Mouse (Mus musculus) hematopoietic stem cell, adult 5-6 weeks (primary cell): ENCODE measurements at regions not wholly inside any gene's neighbourhood (a gene's known extent, or its start where the extent isn't known, plus 50 kb on each side); places are given as distances from the start of the nearest gene placed in this dataset.

Source experiments
- ATAC-seq, 2 experiments: fragments of 125-278 bp in 1 of 2; replicated peaks in 1 of 2; 2 replicates each; pipeline ENCODE4 v1.8.0; 2016 to 2017; ENCODE audit warnings: inconsistent platforms in 2 of 2, mild to moderate bottlenecking in 2 of 2, moderate number of reproducible peaks in 2 of 2, low read depth in 1 of 2, moderate TSS enrichment in 1 of 2; ENCODE audit not compliant: low FRiP score in 2 of 2, poor library complexity in 2 of 2, severe bottlenecking in 2 of 2, insufficient read depth in 1 of 2, low TSS enrichment in 1 of 2

GRCm38 (mm10) chr3:37874346-37874745 lies 150.1 kb upstream of the Gm5148 start:
- ATAC-seq = no peak

- ATAC-seq = no peak
Measured at GRCm38 (mm10) chr3:37872329-37872728, 148.0 kb upstream of the Gm5148 start.

- no peak for ATAC-seq
Measured at GRCm38 (mm10) chr3:37871076-37871475, 146.8 kb upstream of the Gm5148 start.

- ATAC-seq = no peak
Measured at GRCm38 (mm10) chr3:37868454-37868853, 144.2 kb upstream of the Gm5148 start.

GRCm38 (mm10) chr3:37862756-37863155 lies 138.5 kb upstream of the Gm5148 start:
- no peak for ATAC-seq

- ATAC-seq = no peak
Measured at GRCm38 (mm10) chr3:37860715-37861461, 136.6 kb upstream of the Gm5148 start.

GRCm38 (mm10) chr3:37860034-37860714 lies 135.9 kb upstream of the Gm5148 start:
- 0 out of 4 replicates have a peak, but pooled peaks of 1 of the 2 experiments have one; percentile 17 for ATAC-seq

- no peak for ATAC-seq
Measured at GRCm38 (mm10) chr3:37858624-37859302, 134.5 kb upstream of the Gm5148 start.

GRCm38 (mm10) chr3:37846191-37847003 lies 122.1 kb upstream of the Gm5148 start:
- ATAC-seq = 0 out of 4 replicates have a peak, but pooled peaks of 1 of the 2 experiments have one; percentile 14

- no peak for ATAC-seq
Measured at GRCm38 (mm10) chr3:37845313-37846023, 121.2 kb upstream of the Gm5148 start.

- ATAC-seq = no peak
Measured at GRCm38 (mm10) chr3:37844731-37845312, 120.5 kb upstream of the Gm5148 start.

GRCm38 (mm10) chr3:37842289-37842688 lies 118.0 kb upstream of the Gm5148 start:
- no peak for ATAC-seq

GRCm38 (mm10) chr3:37838896-37839295 lies 114.6 kb upstream of the Gm5148 start:
- ATAC-seq = no peak

- no peak for ATAC-seq
Measured at GRCm38 (mm10) chr3:37836749-37837148, 112.5 kb upstream of the Gm5148 start.

GRCm38 (mm10) chr3:37835687-37836086 lies 111.4 kb upstream of the Gm5148 start:
- no peak for ATAC-seq

- ATAC-seq = no peak
Measured at GRCm38 (mm10) chr3:37835135-37835534, 110.8 kb upstream of the Gm5148 start.

- ATAC-seq = no peak
Measured at GRCm38 (mm10) chr3:37834626-37835025, 110.3 kb upstream of the Gm5148 start.
